Mouse (Mus musculus) spleen, postnatal 36 days (tissue): Measurements from ENCODE around the gene Cel.

Source experiments
- DNase-seq, 2 experiments: peaks; one replicate each; pipeline ENCODE4 v3.0.0; 2022; ENCODE audit warnings: low spot score in 2 of 2, mixed read lengths in 1 of 2

Cel gene

GRCm38 (mm10) chr2:28537995-28538816 lies 25.0 kb downstream of the Cel start:
- DNase-seq: peak; percentile 64 to 69

- DNase-seq: no peak
Observed at GRCm38 (mm10) chr2:28537634-28537920, 25.6 kb downstream of the Cel start.

- DNase-seq: no peak
Observed at GRCm38 (mm10) chr2:28536766-28537633, 26.2 kb downstream of the Cel start.

- no peak for DNase-seq
Observed at GRCm38 (mm10) chr2:28536166-28536565, 27.0 kb downstream of the Cel start.

- DNase-seq: no peak
Observed at GRCm38 (mm10) chr2:28535650-28536049, 27.6 kb downstream of the Cel start.

- DNase-seq: no peak
Observed at GRCm38 (mm10) chr2:28535263-28535540, 28.0 kb downstream of the Cel start.

- no peak for DNase-seq
Observed at GRCm38 (mm10) chr2:28534436-28535262, 28.6 kb downstream of the Cel start.

GRCm38 (mm10) chr2:28533901-28534435 lies 29.2 kb downstream of the Cel start:
- no peak for DNase-seq

GRCm38 (mm10) chr2:28532938-28533771 lies 30.0 kb downstream of the Cel start:
- peak; percentile 81 to 83 for DNase-seq

- DNase-seq: no peak
Observed at GRCm38 (mm10) chr2:28530311-28530710, 32.9 kb downstream of the Cel start.

- no peak for DNase-seq
Observed at GRCm38 (mm10) chr2:28529856-28530255, 33.3 kb downstream of the Cel start.

- no peak for DNase-seq
Observed at GRCm38 (mm10) chr2:28528354-28528730, 34.9 kb downstream of the Cel start.

GRCm38 (mm10) chr2:28527436-28528353 lies 35.5 kb downstream of the Cel start:
- no peak for DNase-seq

- DNase-seq: peak; percentile 80 to 82
Observed at GRCm38 (mm10) chr2:28525943-28526876, 37.0 kb downstream of the Cel start.

GRCm38 (mm10) chr2:28525219-28525942 lies 37.8 kb downstream of the Cel start:
- peak in 1 of 2 experiments; percentile 41 for DNase-seq

GRCm38 (mm10) chr2:28524406-28524805 lies 38.8 kb downstream of the Cel start:
- DNase-seq: no peak

- DNase-seq: peak in 1 of 2 experiments; percentile 46
Observed at GRCm38 (mm10) chr2:28523643-28524117, 39.5 kb downstream of the Cel start.

- DNase-seq: no peak
Observed at GRCm38 (mm10) chr2:28522166-28522565, 41.0 kb downstream of the Cel start.
